Mouse (Mus musculus) liver, adult 2 months (tissue): ENCODE measurements around the gene Olfr57. TPM values are rescaled to one million over a fixed set of nuclear protein-coding genes. Genes with fewer than 3 reads are reported as not detected.
"Not testable (repeated sequence)": the region's sequence is repeated elsewhere in the genome, so short reads cannot be mapped to it uniquely, and the experiment has no call there.

ENCODE experiments used
- DNase-seq: peaks from one replicate; pipeline ENCODE4 v3.0.0-alpha.2; 2011; ENCODE audit warnings: low read depth, low spot score; ENCODE audit errors: extremely low read depth
- H3K27ac ChIP-seq: fragments of 200-500 bp; replicated peaks from 2 replicates; pipeline ENCODE4 v1.5.1; 2012; ENCODE audit warnings: low read depth, mild to moderate bottlenecking, control low read depth, inconsistent platforms, low read length; ENCODE audit not compliant: insufficient read depth
- H3K27me3 ChIP-seq: fragments of 200-500 bp; 2 replicates; pipeline ENCODE4 v1.6.1; 2012; ENCODE audit warnings: mild to moderate bottlenecking, moderate library complexity, low read length, inconsistent platforms; ENCODE audit not compliant: control insufficient read depth, insufficient read depth
- H3K36me3 ChIP-seq: fragments of 200-500 bp; 2 replicates; pipeline ENCODE4 v1.6.1; 2012; ENCODE audit warnings: low read length, inconsistent platforms; ENCODE audit not compliant: control insufficient read depth, insufficient read depth
- H3K4me1 ChIP-seq: fragments of 200-500 bp; 2 replicates; pipeline ENCODE4 v1.6.1; 2011; ENCODE audit warnings: low read length; ENCODE audit not compliant: control insufficient read depth, insufficient read depth
- H3K4me3 ChIP-seq: fragments of 200-500 bp; 2 replicates; pipeline ENCODE4 v1.5.1; 2011; ENCODE audit warnings: low read depth, mild to moderate bottlenecking, control low read depth, low read length, moderate library complexity; ENCODE audit not compliant: insufficient read depth
- H3K79me2 ChIP-seq: fragments of 200-500 bp; 2 replicates; pipeline ENCODE4 v1.6.1; 2012; ENCODE audit warnings: inconsistent platforms, mild to moderate bottlenecking, low read length, moderate library complexity; ENCODE audit not compliant: control insufficient read depth, insufficient read depth
- H3K9ac ChIP-seq: fragments of 200-500 bp; 2 replicates; pipeline ENCODE4 v1.6.1; 2012; ENCODE audit warnings: low read depth, mild to moderate bottlenecking, control low read depth, inconsistent platforms, low read length
- CTCF ChIP-seq: fragments of 200-500 bp; IDR thresholded peaks from 2 replicates; pipeline ENCODE4 v1.5.1; 2011; ENCODE audit warnings: low read depth, low read length, control low read depth
- POLR2A ChIP-seq: fragments of 200-500 bp; IDR thresholded peaks from 2 replicates; pipeline ENCODE4 v1.6.1; 2011; ENCODE audit warnings: low read length, control low read depth; ENCODE audit not compliant: insufficient read depth; ENCODE audit errors: extremely low read depth
- WGBS: fragments of 180-500 bp; shearing (Covaris S2); methylation state at CpG from one replicate; pipeline ENCODE4 v1.1.7; 2018; 5-methylcytosine and 5-hydroxymethylcytosine counted together
- polyA plus RNA-seq: library from polyadenylated mRNA; depleted of rRNA; stranded (reverse); fragments of >200 nt; gene quantifications from 2 replicates; pipeline ENCODE4 v1.2.3, GENCODE M21; 2012; rRNA removed
- total RNA-seq: library from RNA; depleted of rRNA; stranded (reverse); fragments of >200 nt; gene quantifications from 2 replicates; pipeline ENCODE4 v1.2.3, GENCODE M21; 2014; rRNA removed

The Olfr57 gene
- total RNA-seq = not detected in 2 replicates
- not detected in 2 replicates for polyA plus RNA-seq

DNA sequence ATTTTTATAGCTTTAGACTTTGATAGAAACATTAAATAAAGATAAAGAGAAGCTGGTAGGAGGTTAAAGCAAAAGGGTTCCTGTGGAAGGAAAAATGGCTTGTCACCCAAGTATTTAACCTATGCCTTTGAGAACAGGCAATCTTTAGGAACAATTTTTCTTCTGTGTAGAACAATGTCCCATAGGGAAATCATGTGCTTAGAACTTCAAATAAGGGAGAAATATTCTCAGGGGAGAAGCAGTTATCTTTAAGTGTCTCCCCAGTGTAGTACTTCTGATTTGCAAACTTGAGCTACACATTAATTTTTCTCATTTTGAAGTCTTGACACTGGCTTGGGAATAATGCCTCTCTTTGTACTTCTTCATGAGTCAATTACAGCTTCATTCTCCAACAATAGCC is at the start of gene Olfr57:
Olfr57 (plus strand) TSS at position 301 of the 400 bp plus-strand sequence.
- TF ChIP-seq CTCF = no peak
- TF ChIP-seq POLR2A = no peak
- no peaks in the 10 kb centered on the region for H3K36me3 ChIP-seq
- no peak within 1 kb of the TSS for H3K27ac ChIP-seq
- H3K4me1 ChIP-seq = no peaks in the 10 kb centered on the region
- H3K9ac ChIP-seq = no peak within 1 kb of the TSS
- no peaks in the 10 kb centered on the region for H3K79me2 ChIP-seq
- DNase-seq = no peak
- H3K27me3 ChIP-seq = no peaks in the 10 kb centered on the region
- no peak within 1 kb of the TSS for H3K4me3 ChIP-seq

DNA sequence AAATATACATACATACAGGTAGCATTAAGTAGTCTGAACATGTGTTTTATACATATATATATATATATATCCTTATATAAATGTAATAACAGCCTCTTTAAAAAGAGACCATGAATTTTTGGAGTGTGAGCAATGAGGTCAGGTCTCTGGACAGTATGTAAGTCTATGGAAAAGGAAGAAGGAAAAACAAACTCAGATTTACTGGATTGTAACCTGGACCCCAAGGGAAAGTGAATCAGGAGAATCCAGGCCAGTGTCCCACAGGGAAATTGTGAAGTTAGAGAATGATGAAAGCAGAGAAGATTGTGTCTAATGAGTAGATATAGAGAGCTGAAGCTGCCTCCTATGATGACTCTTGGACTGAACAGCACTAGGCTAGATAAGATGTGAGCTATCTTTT is 47.8 kb upstream of the Olfr57 start, which contains the start of gene Olfr1352:
Olfr1352 (plus strand) TSS at position 301 of the 400 bp plus-strand sequence.
- DNase-seq = no peak
- H3K79me2 ChIP-seq = no peaks in the 10 kb centered on the region
- no peak within 1 kb of the TSS for H3K9ac ChIP-seq
- no peaks in the 10 kb centered on the region for H3K27me3 ChIP-seq
- no peaks in the 10 kb centered on the region for H3K4me1 ChIP-seq
- no peak within 1 kb of the TSS for H3K27ac ChIP-seq
- no peaks in the 10 kb centered on the region for H3K36me3 ChIP-seq
- TF ChIP-seq CTCF (no peak), POLR2A (no peak)
- H3K4me3 ChIP-seq = no peak within 1 kb of the TSS

- H3K9ac ChIP-seq = no peak within 1 kb of the TSS
- no peak within 1 kb of the TSS for H3K27ac ChIP-seq
- no peaks in the 10 kb centered on the region for H3K79me2 ChIP-seq
- H3K4me1 ChIP-seq = no peaks in the 10 kb centered on the region
- TF ChIP-seq POLR2A = no peak
- TF ChIP-seq CTCF = no peak
- WGBS = 80% methylated on average over 1 of the region's 1 CpGs
- no peak for DNase-seq
- no peaks in the 10 kb centered on the region for H3K27me3 ChIP-seq
- no peaks in the 10 kb centered on the region for H3K36me3 ChIP-seq
- H3K4me3 ChIP-seq = no peak within 1 kb of the TSS
These were observed 16.4 kb upstream of the Olfr57 start, which contains the start of gene Olfr1351 for GRCm38 (mm10) chr10:79012172-79012571. Gene Olfr1351, plus strand, starts transcription at chr10:79012472.

- not testable (repeated sequence) for DNase-seq, H3K36me3 ChIP-seq, H3K79me2 ChIP-seq, H3K4me1 ChIP-seq, H3K9ac ChIP-seq, H3K27me3 ChIP-seq, H3K4me3 ChIP-seq, H3K27ac ChIP-seq
- 79% methylated on average over 2 of the region's 2 CpGs for WGBS
These were observed 13.9 kb downstream of the Olfr57 start for GRCm38 (mm10) chr10:79042457-79042856.

- not testable (repeated sequence) for H3K36me3 ChIP-seq, H3K4me3 ChIP-seq, H3K79me2 ChIP-seq, H3K9ac ChIP-seq, DNase-seq, H3K4me1 ChIP-seq, H3K27ac ChIP-seq, H3K27me3 ChIP-seq
- 74% methylated on average over 3 of the region's 3 CpGs for WGBS
These were observed 28.8 kb downstream of the Olfr57 start for GRCm38 (mm10) chr10:79057370-79057769.

Other genes starting within 250 kb of the Olfr57 start
- 0.18 TPM in 1 of 2 replicates, not detected in the other for gene Slc1a6, start 248.2 kb upstream of the Olfr57 start, total RNA-seq
- 0.07 and 0.10 TPM in 2 replicates for gene Slc1a6, start 248.2 kb upstream of the Olfr57 start, polyA plus RNA-seq
- gene Olfr1356, start 176.6 kb upstream of the Olfr57 start, total RNA-seq = not detected in 2 replicates
- gene Olfr1356, start 176.6 kb upstream of the Olfr57 start, polyA plus RNA-seq = not detected in 2 replicates
- gene Olfr1355, start 153.2 kb upstream of the Olfr57 start, total RNA-seq = not detected in 2 replicates
- gene Olfr1355, start 153.2 kb upstream of the Olfr57 start, polyA plus RNA-seq = not detected in 2 replicates
- not detected in 2 replicates for gene Olfr1354, start 115.6 kb upstream of the Olfr57 start, total RNA-seq
- not detected in 2 replicates for gene Olfr1354, start 115.6 kb upstream of the Olfr57 start, polyA plus RNA-seq
- gene Olfr8, start 78.1 kb upstream of the Olfr57 start, total RNA-seq = not detected in 2 replicates
- not detected in 2 replicates for gene Olfr8, start 78.1 kb upstream of the Olfr57 start, polyA plus RNA-seq
- gene Olfr1353, start 65.4 kb upstream of the Olfr57 start, total RNA-seq = not detected in 2 replicates
- gene Olfr1353, start 65.4 kb upstream of the Olfr57 start, polyA plus RNA-seq = not detected in 2 replicates
- not detected in 2 replicates for gene Olfr1352, start 47.7 kb upstream of the Olfr57 start, total RNA-seq
- gene Olfr1352, start 47.7 kb upstream of the Olfr57 start, polyA plus RNA-seq = not detected in 2 replicates
- not detected in 2 replicates for gene Olfr1351, start 16.3 kb upstream of the Olfr57 start, total RNA-seq
- gene Olfr1351, start 16.3 kb upstream of the Olfr57 start, polyA plus RNA-seq = not detected in 2 replicates
- 12.1 and 13.8 TPM in 2 replicates for gene 2610008E11Rik, start 68.9 kb downstream of the Olfr57 start, total RNA-seq
- gene 2610008E11Rik, start 68.9 kb downstream of the Olfr57 start, polyA plus RNA-seq = 0.67 and 0.75 TPM in 2 replicates
- not detected in 2 replicates for gene Vmn2r80, start 120.0 kb downstream of the Olfr57 start, total RNA-seq
- gene Vmn2r80, start 120.0 kb downstream of the Olfr57 start, polyA plus RNA-seq = not detected in 2 replicates
- gene Vmn2r81, start 219.0 kb downstream of the Olfr57 start, total RNA-seq = not detected in 2 replicates
- not detected in 2 replicates for gene Vmn2r81, start 219.0 kb downstream of the Olfr57 start, polyA plus RNA-seq